9 mouse cellular contexts compared by ENCODE assay signal in genomic region chr19:4184976-4185975, GRCm38 (mm10). TPM values are rescaled to one million over a fixed set of nuclear protein-coding genes. Genes with fewer than 3 reads are reported as not detected.
DNase-seq lines count a peak whose midpoint lies in the region; ATAC-seq and TF ChIP-seq lines count a peak whose summit lies in the region.
"Had no signal": no experiment of that assay in that cellular context is flagged by ENCODE, and none has a peak within 500 bp of the region (broad histone marks: within the 10 kb centered on the region; RNA-seq: fewer than 3 reads in every experiment).

No protein-coding gene starts in this region.

- peak; percentile 68 for DNase-seq in kidney, postnatal 10 days
- DNase-seq in kidney, postnatal 36 days, result no peak
- DNase-seq in embryonic facial prominence, embryonic 10.5 days (ENCODE audit: low spot score), result no peak
- no peak for DNase-seq in stomach, postnatal 0 days (ENCODE audit: low spot score)
- no peak for DNase-seq in gastrocnemius, adult 8-10 months (ENCODE audit: low spot score in 2 of 2)
- DNase-seq in right cerebral cortex, postnatal 4 days, result no peak

- 61% methylated on average over 15 of the region's 15 CpGs for WGBS in embryonic facial prominence, embryonic 10.5 days
- 24% methylated on average over 15 of the region's 15 CpGs for WGBS in liver, embryonic 15.5 days (ENCODE audit: insufficient replicate concordance)
- WGBS in stomach, postnatal 0 days, result 47% methylated on average over 15 of the region's 15 CpGs
- WGBS in midbrain, embryonic 16.5 days, result 64% methylated on average over 15 of the region's 15 CpGs

- peak overlapping the region; percentile 19; the same call in 1 of the 2 replicates for H3K4me2 ChIP-seq in liver, embryonic 15.5 days
- H3K4me2 ChIP-seq in stomach, postnatal 0 days (replicated peaks; ENCODE audit: low read depth), result no peak overlapping the region
- no peak overlapping the region for H3K4me2 ChIP-seq in midbrain, embryonic 16.5 days (ENCODE audit: low read length)

- no peaks in the 10 kb centered on the region; the same call in 1 of the 2 replicates for H3K27me3 ChIP-seq in embryonic facial prominence, embryonic 10.5 days (replicated peaks; ENCODE audit: low read depth, poor library complexity, severe bottlenecking)
- H3K27me3 ChIP-seq in liver, embryonic 15.5 days, result no peaks in the 10 kb centered on the region; the same call in 1 of the 2 replicates
- no peaks in the 10 kb centered on the region for H3K27me3 ChIP-seq in stomach, postnatal 0 days (ENCODE audit: control insufficient read depth, insufficient read depth, low read length)
- no peaks in the 10 kb centered on the region for H3K27me3 ChIP-seq in midbrain, embryonic 16.5 days (ENCODE audit: control insufficient read depth, insufficient read depth, low read depth, low read length)

- H3K4me1 ChIP-seq in embryonic facial prominence, embryonic 10.5 days, result peaks cover 27% of the 10 kb centered on the region
- peaks cover 37% of the 10 kb centered on the region for H3K4me1 ChIP-seq in liver, embryonic 15.5 days (replicated peaks)
- H3K4me1 ChIP-seq in stomach, postnatal 0 days (replicated peaks; ENCODE audit: control insufficient read depth, insufficient read depth), result no peaks in the 10 kb centered on the region
- peaks cover 4% of the 10 kb centered on the region; the same call in 1 of the 2 replicates for H3K4me1 ChIP-seq in midbrain, embryonic 16.5 days (ENCODE audit: control insufficient read depth, insufficient read depth, low read length)

- peak overlapping the region; percentile 65 for H3K27ac ChIP-seq in embryonic facial prominence, embryonic 10.5 days (replicated peaks)
- H3K27ac ChIP-seq in liver, embryonic 15.5 days (replicated peaks), result peak overlapping the region; percentile 42; the same call in 1 of the 2 replicates
- no peak overlapping the region for H3K27ac ChIP-seq in stomach, postnatal 0 days (replicated peaks)
- no peak overlapping the region for H3K27ac ChIP-seq in midbrain, embryonic 16.5 days (ENCODE audit: low read length)

- H3K9ac ChIP-seq in liver, embryonic 15.5 days, result no peak overlapping the region
- H3K9ac ChIP-seq in stomach, postnatal 0 days (ENCODE audit: low read length), result no peak overlapping the region
- no peak overlapping the region for H3K9ac ChIP-seq in midbrain, embryonic 16.5 days (ENCODE audit: low read depth, low read length)

- H3K4me3 ChIP-seq in embryonic facial prominence, embryonic 10.5 days, result peak overlapping the region; percentile 11; the same call in 1 of the 2 replicates
- no peak overlapping the region for H3K4me3 ChIP-seq in liver, embryonic 15.5 days (replicated peaks)
- H3K4me3 ChIP-seq in stomach, postnatal 0 days (ENCODE audit: low read depth, low read length), result no peak overlapping the region
- H3K4me3 ChIP-seq in midbrain, embryonic 16.5 days (ENCODE audit: low read depth, low read length), result no peak overlapping the region
- H3K4me3 ChIP-seq: myocyte had no signal

- H3K36me3 ChIP-seq in embryonic facial prominence, embryonic 10.5 days (replicated peaks), result no peaks in the 10 kb centered on the region
- no peaks in the 10 kb centered on the region for H3K36me3 ChIP-seq in liver, embryonic 15.5 days (replicated peaks)
- H3K36me3 ChIP-seq in stomach, postnatal 0 days (ENCODE audit: control insufficient read depth, insufficient read depth, low read length), result no peaks in the 10 kb centered on the region
- H3K36me3 ChIP-seq in midbrain, embryonic 16.5 days (ENCODE audit: control insufficient read depth, insufficient read depth, low read length), result no peaks in the 10 kb centered on the region

- peak; percentile 55; the same call in 1 of the 2 replicates for ATAC-seq in liver, embryonic 15.5 days (ENCODE audit: insufficient read depth)
- ATAC-seq in stomach, postnatal 0 days (ENCODE audit: low FRiP score, low TSS enrichment), result 0 out of 2 replicates have a peak, but pooled peaks have one; percentile 7
- ATAC-seq in midbrain, embryonic 16.5 days, result no peak

- H3K9me3 ChIP-seq in embryonic facial prominence, embryonic 10.5 days, result no peaks in the 10 kb centered on the region
- H3K9me3 ChIP-seq in liver, embryonic 15.5 days (replicated peaks), result no peaks in the 10 kb centered on the region
- no peaks in the 10 kb centered on the region for H3K9me3 ChIP-seq in stomach, postnatal 0 days (ENCODE audit: control insufficient read depth, low read length)
- H3K9me3 ChIP-seq in midbrain, embryonic 16.5 days (replicated peaks; ENCODE audit: control insufficient read depth, low read length, poor library complexity, severe bottlenecking), result no peaks in the 10 kb centered on the region

- TF ChIP-seq CTCF in stomach, postnatal 0 days (IDR thresholded peaks at IDR 0.05; ENCODE audit: low read depth), result no peak

- no peak for TF ChIP-seq EP300 in stomach, postnatal 0 days (optimal IDR thresholded peaks at IDR 0.05)

RNA-seq across cellular contexts. Expression of gene Tbc1d10c, which starts 5.8 kb away (rescaled TPM):
- polyA plus RNA-seq in embryonic facial prominence, embryonic 10.5 days (2016; fragmentation: Nextera tagmentation; extraction: Ambion mirVana), result 0.57 and 1.4 TPM in 2 replicates
- polyA plus RNA-seq in liver, embryonic 15.5 days (2015; fragmentation: Nextera tagmentation; extraction: Ambion mirVana), result 5.5 and 7.0 TPM in 2 replicates
- polyA plus RNA-seq in stomach, postnatal 0 days (2015; fragmentation: Nextera tagmentation; extraction: Ambion mirVana), result 2.3 and 2.9 TPM in 2 replicates
- 1 to 10 TPM; 6.6 to 8.6 (median 7.9) TPM for total RNA-seq in gastrocnemius, adult 8-10 months (2022)
- 0.58 and 0.67 TPM in 2 replicates for polyA plus RNA-seq in midbrain, embryonic 16.5 days (2015; fragmentation: Nextera tagmentation; extraction: Ambion mirVana)

RNA-seq across cellular contexts. Expression of gene Ppp1ca, which starts 6.6 kb away (rescaled TPM):
- polyA plus RNA-seq in embryonic facial prominence, embryonic 10.5 days (2016; fragmentation: Nextera tagmentation; extraction: Ambion mirVana), result 1,000 and 1,025 TPM in 2 replicates
- 414 and 425 TPM in 2 replicates for polyA plus RNA-seq in liver, embryonic 15.5 days (2015; fragmentation: Nextera tagmentation; extraction: Ambion mirVana)
- 497 and 506 TPM in 2 replicates for polyA plus RNA-seq in stomach, postnatal 0 days (2015; fragmentation: Nextera tagmentation; extraction: Ambion mirVana)
- total RNA-seq in gastrocnemius, adult 8-10 months (2022), result 100 to 1,000 TPM; 198 to 243 (median 235) TPM
- polyA plus RNA-seq in midbrain, embryonic 16.5 days (2015; fragmentation: Nextera tagmentation; extraction: Ambion mirVana), result 520 and 542 TPM in 2 replicates

RNA-seq across cellular contexts. Expression of gene Carns1, which starts 10.0 kb away (rescaled TPM):
- polyA plus RNA-seq in embryonic facial prominence, embryonic 10.5 days (2016; fragmentation: Nextera tagmentation; extraction: Ambion mirVana), result 2.7 and 4.4 TPM in 2 replicates
- polyA plus RNA-seq in liver, embryonic 15.5 days (2015; fragmentation: Nextera tagmentation; extraction: Ambion mirVana), result 0.64 and 0.76 TPM in 2 replicates
- 1.5 TPM in 2 replicates for polyA plus RNA-seq in stomach, postnatal 0 days (2015; fragmentation: Nextera tagmentation; extraction: Ambion mirVana)
- total RNA-seq in gastrocnemius, adult 8-10 months (2022), result 10 to 100 TPM; 23.8 to 33.0 (median 24.9) TPM
- polyA plus RNA-seq in midbrain, embryonic 16.5 days (2015; fragmentation: Nextera tagmentation; extraction: Ambion mirVana), result 5.2 and 6.7 TPM in 2 replicates

RNA-seq across cellular contexts. Expression of gene Rad9a, which starts 16.2 kb away (rescaled TPM):
- polyA plus RNA-seq in embryonic facial prominence, embryonic 10.5 days (2016; fragmentation: Nextera tagmentation; extraction: Ambion mirVana), result 58.1 and 58.2 TPM in 2 replicates
- 15.6 and 16.5 TPM in 2 replicates for polyA plus RNA-seq in liver, embryonic 15.5 days (2015; fragmentation: Nextera tagmentation; extraction: Ambion mirVana)
- polyA plus RNA-seq in stomach, postnatal 0 days (2015; fragmentation: Nextera tagmentation; extraction: Ambion mirVana), result 11.0 and 11.3 TPM in 2 replicates
- 1 to 10 TPM; 1.7 to 3.6 (median 2.3) TPM for total RNA-seq in gastrocnemius, adult 8-10 months (2022)
- polyA plus RNA-seq in midbrain, embryonic 16.5 days (2015; fragmentation: Nextera tagmentation; extraction: Ambion mirVana), result 24.1 and 25.0 TPM in 2 replicates

RNA-seq across cellular contexts. Expression of gene Rps6kb2, which starts 22.1 kb away (rescaled TPM):
- polyA plus RNA-seq in embryonic facial prominence, embryonic 10.5 days (2016; fragmentation: Nextera tagmentation; extraction: Ambion mirVana), result 66.1 and 68.5 TPM in 2 replicates
- 32.8 and 34.2 TPM in 2 replicates for polyA plus RNA-seq in liver, embryonic 15.5 days (2015; fragmentation: Nextera tagmentation; extraction: Ambion mirVana)
- 41.1 and 49.3 TPM in 2 replicates for polyA plus RNA-seq in stomach, postnatal 0 days (2015; fragmentation: Nextera tagmentation; extraction: Ambion mirVana)
- total RNA-seq in gastrocnemius, adult 8-10 months (2022), result 10 to 100 TPM; 18.6 to 28.4 (median 25.7) TPM
- 52.7 and 58.0 TPM in 2 replicates for polyA plus RNA-seq in midbrain, embryonic 16.5 days (2015; fragmentation: Nextera tagmentation; extraction: Ambion mirVana)

Comparison
In these comparisons a context has a peak if more than half of its experiments do, and no peak if none do; other contexts are left out.
1. H3K27ac ChIP-seq: peak in embryonic facial prominence, embryonic 10.5 days (single experiment) and liver, embryonic 15.5 days (single experiment); none in stomach, postnatal 0 days (single experiment) and midbrain, embryonic 16.5 days (single experiment).